Mouse (Mus musculus) hindbrain, postnatal 0 days (tissue): ENCODE measurements around the gene Ephb1. TPM values are rescaled to one million over a fixed set of nuclear protein-coding genes. Genes with fewer than 3 reads are reported as not detected.

Source experiments
- ATAC-seq: fragments of 200-750 bp; cut with Nextera tagmentation; 2 replicates; pipeline ENCODE4 v1.8.0; 2017; ENCODE audit warnings: mild to moderate bottlenecking, moderate TSS enrichment, moderate library complexity
- DNase-seq: peaks from one replicate; pipeline ENCODE4 v3.0.0-alpha.2; 2015; ENCODE audit warnings: low spot score
- H3K27ac ChIP-seq: fragments of 300-500 bp; sonication (generic); 2 replicates; pipeline ENCODE4 v1.5.1; 2014; ENCODE audit warnings: mild to moderate bottlenecking
- H3K27me3 ChIP-seq: fragments of 300-500 bp; sonication (generic); 2 replicates; pipeline ENCODE4 v1.6.1; 2014; ENCODE audit warnings: low read length, mixed read lengths; ENCODE audit not compliant: insufficient read depth
- H3K36me3 ChIP-seq: fragments of 300-500 bp; sonication (generic); 2 replicates; pipeline ENCODE4 v1.6.1; 2014; ENCODE audit warnings: low read length, mixed read lengths; ENCODE audit not compliant: insufficient read depth
- H3K4me1 ChIP-seq: fragments of 300-500 bp; sonication (generic); 2 replicates; pipeline ENCODE4 v1.6.1; 2014; ENCODE audit warnings: antibody characterized with exemption, low read length, mixed read lengths; ENCODE audit not compliant: insufficient read depth
- H3K4me2 ChIP-seq: fragments of 300-500 bp; sonication (generic); 2 replicates; pipeline ENCODE4 v1.6.1; 2014; ENCODE audit warnings: low read depth, mild to moderate bottlenecking, low read length, moderate library complexity, mixed read lengths
- H3K4me3 ChIP-seq: fragments of 300-500 bp; sonication (generic); 2 replicates; pipeline ENCODE4 v1.5.1; 2014; ENCODE audit warnings: low read length
- H3K9ac ChIP-seq: fragments of 300-500 bp; sonication (generic); replicated peaks from 2 replicates; pipeline ENCODE4 v1.6.1; 2014; ENCODE audit warnings: mild to moderate bottlenecking, low read length, moderate library complexity, mixed read lengths
- H3K9me3 ChIP-seq: fragments of 300-500 bp; sonication (generic); 2 replicates; pipeline ENCODE4 v1.6.1; 2016; ENCODE audit warnings: low read length, mixed read lengths
- CTCF ChIP-seq: IDR thresholded peaks from 2 replicates; pipeline ENCODE4 v1.5.1; 2016; ENCODE audit warnings: antibody characterized with exemption, control low read depth, low read depth
- WGBS: fragments of 180-500 bp; shearing (Covaris S2); extraction: QIAGEN DNeasy Blood & Tissue Kit; methylation state at CpG from one replicate; pipeline ENCODE4 v1.1.7; 2014; 5-methylcytosine and 5-hydroxymethylcytosine counted together
- polyA plus RNA-seq: library from polyadenylated mRNA; unstranded; fragments of >200 nt; fragmentation: Nextera tagmentation; extraction: Ambion mirVana; gene quantifications from 2 replicates; pipeline ENCODE4 v1.2.1, GENCODE M21; 2015
- total RNA-seq: library from RNA; depleted of rRNA; stranded (reverse); fragments of >200 nt; gene quantifications from 2 replicates; pipeline ENCODE4 v1.2.3, GENCODE M21; 2014

Ephb1 gene
- total and polyA plus RNA-seq, 2 experiments from 2014 or later: 39.6 to 50.3 TPM

- Histone ChIP-seq H3K4me2 (no peak overlapping the region), H3K9me3 (no peaks in the 10 kb centered on the region), H3K4me1 (peaks cover 11% of the 10 kb centered on the region; the same call in 1 of the 2 replicates), H3K9ac (no peak overlapping the region), H3K27ac (no peak overlapping the region), H3K4me3 (no peak overlapping the region), H3K36me3 (no peaks in the 10 kb centered on the region), H3K27me3 (no peaks in the 10 kb centered on the region)
- TF ChIP-seq CTCF: no peak
- ATAC-seq (no peak), DNase-seq (no peak)
- 82% methylated on average over 7 of the region's 7 CpGs for WGBS
Observed at GRCm38 (mm10) chr9:102309278-102309677, 45.2 kb downstream of the Ephb1 start.

DNA sequence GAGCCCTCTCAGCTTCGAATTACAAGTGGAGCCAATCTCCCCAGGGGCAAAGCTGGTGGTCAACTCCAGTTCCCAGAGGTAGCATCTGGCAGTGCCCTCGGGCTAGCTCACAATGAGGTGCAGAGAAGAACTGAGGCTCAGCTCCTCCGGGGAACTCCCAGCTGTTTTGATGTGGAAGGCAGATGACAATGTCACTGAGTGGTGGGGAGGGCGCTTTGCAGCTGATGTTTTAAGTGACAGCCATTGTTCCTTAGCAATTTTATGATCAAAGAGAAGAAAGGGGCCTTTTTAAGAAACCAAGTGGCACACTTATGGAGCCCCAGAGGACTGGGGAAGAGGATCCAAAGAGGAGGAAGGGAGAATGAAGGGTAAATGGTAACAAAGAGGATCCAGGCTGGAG is 46.8 kb downstream of the Ephb1 start:
- DNase-seq: no peak
- Histone ChIP-seq H3K4me2 (no peak overlapping the region), H3K4me3 (no peak overlapping the region), H3K9ac (no peak overlapping the region), H3K4me1 (peaks cover 14% of the 10 kb centered on the region; the same call in 1 of the 2 replicates), H3K36me3 (no peaks in the 10 kb centered on the region), H3K27ac (no peak overlapping the region), H3K27me3 (no peaks in the 10 kb centered on the region), H3K9me3 (no peaks in the 10 kb centered on the region)
- 29% methylated on average over 4 of the region's 4 CpGs for WGBS
- no peak for ATAC-seq
- TF ChIP-seq CTCF: no peak

- H3K36me3 ChIP-seq: no peaks in the 10 kb centered on the region
- peak; percentile 31 for DNase-seq
- TF ChIP-seq CTCF: no peak
- WGBS: 67% methylated on average over 1 of the region's 1 CpGs
- H3K27me3 ChIP-seq: no peaks in the 10 kb centered on the region
- H3K9ac ChIP-seq: no peak overlapping the region
- H3K4me3 ChIP-seq: no peak overlapping the region
- no peak overlapping the region for H3K4me2 ChIP-seq
- H3K4me1 ChIP-seq: peaks cover 14% of the 10 kb centered on the region; the same call in 1 of the 2 replicates
- no peaks in the 10 kb centered on the region for H3K9me3 ChIP-seq
- ATAC-seq: no peak
- H3K27ac ChIP-seq: no peak overlapping the region
Observed at GRCm38 (mm10) chr9:102306645-102307415, 47.7 kb downstream of the Ephb1 start.

DNA sequence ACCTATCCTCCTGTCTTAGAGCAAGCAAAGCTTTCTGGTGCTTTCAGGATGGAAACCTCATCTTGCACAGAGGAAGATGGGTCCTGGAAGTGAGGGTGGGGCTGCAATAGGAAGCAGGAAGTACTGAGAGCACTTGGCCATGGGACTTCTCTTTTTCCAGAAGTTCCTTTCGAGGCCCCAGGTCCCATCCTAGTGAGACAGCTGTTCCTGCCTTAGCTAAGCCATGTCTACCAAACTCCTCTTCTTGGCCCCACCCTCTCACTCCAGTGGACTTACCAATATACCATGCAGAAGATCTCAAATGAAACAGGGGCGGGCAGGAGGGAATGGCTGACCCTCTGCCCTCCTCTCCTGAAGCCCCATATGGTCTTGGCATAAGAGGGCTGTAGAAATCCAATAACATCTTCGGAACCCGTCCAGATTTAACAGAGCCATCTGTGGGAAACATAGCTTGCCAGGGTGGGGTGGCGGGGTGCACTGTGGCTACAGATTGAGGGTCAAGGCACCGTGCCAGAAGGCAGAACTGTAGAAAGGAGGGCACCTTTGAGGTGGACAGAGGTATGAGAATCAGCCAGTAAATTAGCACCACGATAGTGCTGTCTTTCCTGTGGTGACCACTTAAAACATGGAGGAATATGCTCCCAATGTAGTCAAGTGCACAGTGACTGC is 48.9 kb downstream of the Ephb1 start:
- WGBS: 68% methylated on average over 7 of the region's 7 CpGs

GRCm38 (mm10) chr9:102304796-102305195 is 49.7 kb downstream of the Ephb1 start:
- no peak for DNase-seq
- no peak overlapping the region for H3K27ac ChIP-seq
- 49% methylated on average over 3 of the region's 3 CpGs for WGBS
- peaks cover 14% of the 10 kb centered on the region; the same call in 1 of the 2 replicates for H3K4me1 ChIP-seq
- H3K4me3 ChIP-seq: no peak overlapping the region
- no peak for ATAC-seq
- no peak overlapping the region for H3K9ac ChIP-seq
- no peaks in the 10 kb centered on the region for H3K9me3 ChIP-seq
- no peak overlapping the region for H3K4me2 ChIP-seq
- no peaks in the 10 kb centered on the region for H3K36me3 ChIP-seq
- no peak for TF ChIP-seq CTCF
- no peaks in the 10 kb centered on the region for H3K27me3 ChIP-seq

More for the DNA sequence above, 48.9 kb downstream of the Ephb1 start:
- DNase-seq: no peak
- Histone ChIP-seq H3K4me1 (peaks cover 14% of the 10 kb centered on the region; the same call in 1 of the 2 replicates), H3K9me3 (no peaks in the 10 kb centered on the region), H3K9ac (no peak overlapping the region), H3K4me2 (no peak overlapping the region), H3K4me3 (no peak overlapping the region), H3K27ac (no peak overlapping the region), H3K36me3 (no peaks in the 10 kb centered on the region), H3K27me3 (no peaks in the 10 kb centered on the region)
- ATAC-seq: peak; percentile 39; the same call in 1 of the 2 replicates
- TF ChIP-seq CTCF: no peak

DNA sequence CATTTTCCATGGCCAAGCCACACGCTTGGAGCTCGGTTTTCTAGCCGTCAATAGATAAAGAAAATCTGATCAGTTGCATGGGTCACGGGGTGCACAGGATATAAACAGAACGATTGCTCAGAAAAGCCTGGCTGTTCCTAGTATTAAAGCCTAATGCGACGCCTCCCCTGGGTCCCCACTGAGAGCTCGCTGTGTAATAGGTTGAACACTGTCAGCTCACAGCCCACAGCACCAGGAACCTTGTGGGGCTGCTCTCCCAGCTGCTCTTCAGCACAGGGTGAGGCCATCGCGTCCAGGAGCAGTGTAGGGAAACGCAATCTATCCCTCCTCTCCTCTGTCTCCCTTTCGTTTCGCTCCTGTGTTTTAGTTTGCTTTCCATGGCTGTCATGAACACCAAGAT is 50.6 kb downstream of the Ephb1 start:
- Histone ChIP-seq H3K4me1 (peaks cover 14% of the 10 kb centered on the region; the same call in 1 of the 2 replicates), H3K9me3 (no peaks in the 10 kb centered on the region), H3K4me3 (no peak overlapping the region), H3K27ac (no peak overlapping the region), H3K36me3 (no peaks in the 10 kb centered on the region), H3K4me2 (0 out of 2 replicates have a peak overlapping the region, but pooled peaks have one; percentile 4), H3K27me3 (no peaks in the 10 kb centered on the region), H3K9ac (no peak overlapping the region)
- WGBS: 50% methylated on average over 13 of the region's 13 CpGs
- DNase-seq (no peak), ATAC-seq (no peak)
- TF ChIP-seq CTCF: no peak
